Mouse (Mus musculus): ENCODE data around the gene Ncapd2. TPM values are rescaled to one million over a fixed set of nuclear protein-coding genes. Genes with fewer than 3 reads are reported as not detected.

Ncapd2 gene
- total RNA-seq, 4 experiments from 2014 or later = 7.3 to 14.0 (median 9.1) TPM

DNA sequence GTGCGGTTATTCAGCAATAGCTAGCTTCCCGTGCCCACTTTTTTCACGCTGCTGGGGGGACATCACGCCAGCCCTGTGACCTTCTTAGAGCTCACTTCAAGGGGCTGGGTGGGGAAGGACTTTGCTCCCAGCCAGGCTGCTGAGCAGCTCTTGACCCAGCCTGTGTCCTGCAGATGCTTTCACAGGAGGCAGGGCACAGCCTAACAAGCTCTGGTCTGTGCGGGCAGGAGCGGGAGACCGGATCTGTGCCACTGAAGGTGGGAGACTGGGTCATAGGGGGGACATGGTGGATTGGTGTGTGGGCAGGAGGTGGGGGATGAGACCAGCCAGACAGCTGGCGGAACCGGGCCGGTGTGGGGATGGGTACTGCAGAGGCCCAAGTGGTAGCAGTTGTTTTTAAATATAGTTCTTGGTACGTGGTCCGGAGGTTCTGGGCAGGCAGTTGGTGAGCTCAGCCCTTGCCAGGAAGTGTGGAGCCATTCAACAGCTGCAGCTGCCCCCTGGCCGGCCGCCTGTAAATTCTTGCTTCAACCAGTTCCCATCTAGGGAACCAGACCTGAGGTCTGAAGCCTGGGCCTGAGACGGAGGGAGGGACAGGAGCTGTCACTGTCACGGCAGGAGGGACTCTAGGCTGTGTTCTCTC, 42.5 kb downstream of the Ncapd2 start:
- DNase-seq (ENCODE audit: low spot score in 2 of 2) = peak; percentile 82 to 88

DNA sequence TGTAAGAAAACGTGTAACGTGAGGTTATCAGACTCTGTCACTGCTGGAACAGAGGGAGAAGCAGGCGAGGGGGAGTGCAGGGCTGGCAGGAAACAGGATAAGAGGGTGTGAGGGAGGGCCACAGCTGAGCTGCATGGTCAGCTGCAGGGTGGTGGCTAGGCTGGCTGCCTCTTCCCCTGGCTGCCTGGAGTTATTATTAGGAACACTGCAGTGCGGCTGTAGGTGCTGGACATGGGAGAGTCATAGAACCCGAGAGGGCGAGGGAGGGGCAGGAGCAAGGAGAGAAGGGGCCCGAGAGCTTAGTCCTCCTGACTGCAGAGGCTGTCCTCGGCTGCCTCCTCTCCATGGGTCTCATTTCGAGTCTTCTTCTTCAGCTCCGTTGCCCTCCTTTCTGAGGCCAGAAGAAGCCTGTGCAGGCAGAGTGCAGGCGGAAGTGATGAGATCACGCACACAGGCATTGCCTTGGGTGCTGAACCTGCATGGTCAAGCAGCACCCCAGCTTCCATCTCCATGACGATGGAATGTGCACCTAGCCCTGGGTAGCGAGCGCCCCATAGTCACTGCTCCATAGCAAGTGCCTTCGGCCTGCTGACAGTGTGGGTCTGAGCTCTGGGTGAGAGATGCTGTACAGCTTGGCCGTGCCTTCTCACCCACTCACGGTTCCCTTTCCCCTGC, 43.1 kb downstream of the Ncapd2 start:
- DNase-seq (ENCODE audit: low spot score in 2 of 2) = peak; percentile 71 to 76

DNA sequence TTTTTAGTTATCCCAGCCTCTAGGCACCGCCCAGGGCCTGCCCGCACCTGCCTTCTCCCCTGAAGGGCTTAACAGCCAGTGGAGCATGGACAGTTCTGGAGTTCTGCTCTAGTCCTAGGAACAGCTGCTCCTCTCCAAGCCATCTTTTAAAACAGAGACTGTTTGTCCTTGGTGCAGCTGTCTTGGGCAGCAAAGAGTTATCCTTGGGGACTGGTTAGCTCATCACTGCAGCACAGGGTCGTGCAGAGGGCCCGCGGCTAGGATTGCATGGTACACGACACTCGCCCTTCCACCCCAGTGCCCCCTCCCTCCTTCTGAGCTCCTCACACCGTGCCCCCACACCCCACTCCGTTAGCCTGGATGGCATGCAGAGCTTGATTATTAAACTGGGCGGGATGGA, 44.2 kb downstream of the Ncapd2 start:
- DNase-seq (ENCODE audit: low spot score in 2 of 2) = no peak

DNA sequence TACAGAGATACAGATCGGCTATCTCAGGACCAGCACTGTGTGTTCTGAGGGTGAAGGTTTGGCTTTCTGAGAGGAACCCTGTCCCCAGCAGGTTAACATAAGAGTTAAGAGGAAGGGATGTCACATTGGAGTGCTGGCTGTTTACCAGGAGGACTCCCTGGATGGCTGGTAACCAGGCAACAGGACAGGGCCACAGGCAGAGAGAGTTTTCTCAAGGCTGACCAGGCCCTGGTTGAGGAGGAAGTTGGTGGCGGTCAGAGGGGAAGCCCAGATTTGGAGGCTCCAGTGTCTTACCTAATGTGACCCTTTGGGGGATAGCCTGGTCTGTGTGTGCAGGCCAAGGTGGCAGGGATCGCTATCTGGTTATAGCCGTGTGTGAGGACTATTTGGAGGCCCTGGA, 44.7 kb downstream of the Ncapd2 start:
- DNase-seq (ENCODE audit: low spot score in 2 of 2) = no peak

DNA sequence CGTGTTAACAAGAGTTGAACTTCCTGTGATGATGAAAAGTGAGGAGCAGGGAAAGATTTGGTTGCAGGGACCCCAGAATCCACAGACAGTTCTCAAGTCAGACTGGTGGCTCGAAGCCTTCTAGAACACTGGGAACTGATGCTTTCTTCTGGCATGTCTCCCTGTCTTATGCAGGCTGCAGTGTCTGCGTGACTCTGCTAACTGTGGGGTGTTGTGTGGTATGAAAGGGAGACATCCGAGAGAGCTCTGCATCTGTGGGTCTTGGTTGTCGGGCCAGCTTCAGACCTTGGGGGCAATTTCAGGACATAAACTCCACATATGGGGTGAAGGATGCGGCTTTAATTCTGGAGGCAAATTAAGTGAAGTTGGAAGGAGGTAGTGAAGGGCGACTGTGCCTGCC, 45.4 kb downstream of the Ncapd2 start:
- DNase-seq (ENCODE audit: low spot score in 2 of 2) = no peak

DNA sequence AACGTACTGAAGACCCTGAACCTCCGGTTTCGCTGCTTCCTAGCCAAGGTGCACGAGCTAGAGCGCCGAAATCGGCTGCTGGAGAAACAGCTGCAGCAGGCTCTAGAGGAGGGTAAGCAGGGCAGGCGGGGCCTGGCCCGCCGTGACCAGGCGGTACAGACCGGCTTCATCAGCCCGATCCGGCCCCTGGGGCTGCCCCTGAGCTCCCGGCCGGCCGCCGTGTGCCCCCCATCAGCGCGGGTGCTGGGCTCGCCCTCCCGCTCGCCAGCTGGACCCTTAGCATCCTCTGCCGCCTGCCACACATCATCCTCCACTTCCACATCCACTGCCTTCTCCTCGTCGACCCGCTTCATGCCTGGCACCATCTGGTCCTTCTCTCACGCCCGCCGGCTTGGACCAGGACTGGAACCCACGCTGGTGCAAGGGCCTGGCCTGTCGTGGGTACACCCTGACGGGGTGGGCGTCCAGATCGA, 46.0 kb downstream of the Ncapd2 start:
- DNase-seq (ENCODE audit: low spot score in 2 of 2) = no peak

DNA sequence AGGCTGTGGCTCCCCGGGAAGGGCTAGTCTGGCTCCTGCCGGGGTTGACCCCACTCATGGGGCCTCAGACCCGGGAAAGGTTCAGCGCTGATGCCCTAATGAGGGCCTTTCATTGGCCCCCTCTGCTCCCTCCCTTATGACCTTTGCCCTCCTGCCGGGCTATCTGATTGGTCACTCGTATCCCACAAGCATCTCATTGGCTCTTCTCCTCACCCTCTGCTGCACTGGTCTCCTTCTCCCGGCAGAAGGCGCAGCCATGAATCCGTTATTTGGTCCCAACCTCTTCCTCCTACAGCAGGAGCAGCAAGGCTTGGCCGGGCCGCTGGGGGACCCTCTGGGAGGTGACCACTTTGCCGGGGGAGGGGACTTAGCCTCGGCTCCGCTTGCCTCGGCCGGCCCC, 46.5 kb downstream of the Ncapd2 start, which contains the start of gene Iffo1:
Gene Iffo1 (plus strand): TSS at position 241 of the 400 bp plus-strand sequence.
- peak; percentile 87 to 89 for DNase-seq (ENCODE audit: low spot score in 2 of 2)

DNA sequence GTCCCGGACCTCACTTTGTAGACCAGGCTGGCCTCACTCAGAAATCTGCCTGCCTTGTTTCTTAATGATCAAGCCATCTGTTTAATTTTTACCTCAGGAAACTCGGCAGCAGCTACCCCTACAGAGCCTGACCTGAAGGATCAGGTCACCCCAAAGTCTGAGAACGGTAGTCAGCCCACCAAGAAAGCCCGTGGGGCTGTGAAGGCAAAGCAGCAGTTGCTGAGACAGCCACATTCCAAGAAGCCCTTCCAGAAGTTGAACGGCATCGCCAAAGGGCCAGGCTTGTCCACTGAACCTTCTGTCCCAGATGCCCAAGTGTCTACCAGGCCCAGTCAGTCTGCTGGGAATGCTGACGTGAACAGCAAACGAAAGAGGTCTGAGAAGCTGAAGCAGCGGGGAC, 47.6 kb downstream of the Ncapd2 start:
- no peak for DNase-seq (ENCODE audit: low spot score in 2 of 2)

DNA sequence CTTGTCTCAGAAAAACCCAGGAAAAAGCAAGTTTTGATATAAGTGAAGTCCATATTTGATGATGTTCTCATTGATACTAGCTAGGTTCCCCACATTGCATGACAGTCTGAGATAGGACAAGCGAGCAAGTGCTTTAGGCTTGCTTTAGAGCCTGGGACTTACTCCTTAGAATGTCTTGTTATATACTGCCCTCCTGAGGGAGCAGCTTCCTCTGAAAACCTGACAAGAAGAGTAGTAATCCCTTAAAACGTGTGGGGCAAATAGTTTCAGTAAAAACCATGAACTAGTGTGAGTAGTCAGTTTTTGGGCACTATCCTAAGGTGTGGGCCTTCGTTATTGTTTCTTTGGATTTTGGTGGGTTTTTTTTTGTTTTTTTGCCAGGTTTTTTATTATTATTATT, 48.4 kb downstream of the Ncapd2 start:
- DNase-seq (ENCODE audit: low spot score in 2 of 2) = no peak

DNA sequence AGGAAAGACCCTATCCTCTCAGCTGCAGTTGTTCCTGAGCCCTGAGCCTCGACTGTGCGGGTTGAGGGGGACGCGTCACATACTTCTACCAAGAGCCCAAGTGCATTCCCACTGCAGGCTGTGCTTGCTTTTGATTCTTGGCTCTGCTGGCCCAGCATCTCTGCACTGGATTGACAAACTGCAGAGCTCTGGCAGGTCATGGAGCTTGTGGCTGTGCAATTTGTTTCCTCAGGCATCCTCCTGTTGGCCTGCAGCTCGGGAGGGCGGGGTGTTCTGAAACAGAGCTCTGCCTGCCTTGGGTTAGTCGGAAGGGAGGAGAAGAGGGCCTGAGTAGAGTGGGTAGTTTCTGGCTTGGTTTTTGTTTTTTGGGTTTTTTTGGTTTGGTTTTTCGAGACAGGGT, 49.1 kb downstream of the Ncapd2 start:
- no peak for DNase-seq (ENCODE audit: low spot score in 2 of 2)

DNA sequence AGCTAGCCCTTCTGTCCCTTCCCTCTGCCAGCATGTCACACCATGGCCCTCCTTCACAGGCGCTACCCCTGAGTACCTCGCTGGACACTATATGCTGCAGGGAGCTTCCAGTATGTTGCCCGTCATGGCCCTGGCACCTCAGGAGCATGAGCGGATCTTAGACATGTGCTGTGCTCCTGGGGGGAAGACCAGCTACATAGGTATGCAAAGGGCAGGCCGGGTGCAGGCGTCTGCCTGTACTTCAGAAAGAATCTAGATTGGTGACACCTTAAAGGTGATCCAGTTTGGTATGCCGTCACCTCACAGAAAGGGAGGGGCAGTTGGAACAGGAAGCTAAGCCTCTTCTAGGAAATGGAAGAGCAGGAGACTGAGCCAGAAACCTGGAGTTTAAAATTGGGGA, 51.8 kb downstream of the Ncapd2 start:
- DNase-seq (ENCODE audit: low spot score in 2 of 2) = no peak

DNA sequence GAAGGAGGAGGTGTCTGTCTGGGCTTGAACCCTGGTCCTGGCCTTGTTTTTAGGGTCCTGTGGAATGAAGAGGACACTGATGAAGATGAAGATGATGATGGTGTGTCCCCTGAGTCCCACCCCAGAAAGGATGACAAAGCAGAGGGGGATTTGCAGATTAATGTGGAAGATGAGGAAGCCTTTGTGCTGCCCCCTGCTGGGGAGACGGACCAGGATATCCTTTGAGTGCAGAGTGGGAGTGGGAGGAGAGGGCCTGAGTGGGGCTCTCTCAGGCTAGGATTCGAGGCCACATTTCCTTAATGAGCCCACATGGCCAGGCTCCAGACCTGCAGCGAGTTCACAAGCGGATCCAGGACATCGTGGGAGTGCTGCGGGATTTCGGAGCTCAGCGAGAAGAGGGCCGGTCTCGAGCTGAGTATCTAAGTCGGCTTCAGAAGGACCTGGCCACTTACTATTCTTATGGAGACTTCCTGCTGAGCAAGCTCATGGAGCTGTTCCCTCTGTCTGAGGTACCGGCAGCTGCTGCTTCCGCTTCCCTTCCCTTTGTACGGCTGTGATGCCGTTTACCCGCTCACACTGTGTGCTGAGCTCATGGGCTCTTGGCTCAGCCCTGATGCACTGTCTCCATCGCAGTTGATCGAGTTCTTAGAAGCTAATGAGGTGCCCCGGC, 54.4 kb downstream of the Ncapd2 start:
- DNase-seq (ENCODE audit: low spot score in 2 of 2) = no peak

DNA sequence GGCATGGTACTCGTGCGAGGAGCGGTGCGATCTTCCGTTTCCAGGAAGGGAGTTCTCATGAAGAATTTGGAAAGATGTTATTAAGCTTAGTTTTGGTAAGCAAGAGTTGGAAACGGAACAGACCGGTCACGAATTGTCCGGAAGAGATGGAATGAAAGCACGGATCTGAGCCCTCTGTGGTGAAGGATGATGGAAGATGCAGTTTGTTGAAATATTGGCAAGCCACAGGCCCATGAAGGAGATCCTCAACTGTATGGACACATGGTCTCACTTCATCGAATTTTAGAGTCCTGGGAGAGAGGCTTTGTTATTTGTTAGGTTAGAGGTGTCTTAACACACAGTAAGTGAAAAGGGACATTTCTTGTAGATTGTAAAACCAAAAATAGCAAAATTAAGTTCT, 59.0 kb downstream of the Ncapd2 start:
- DNase-seq (ENCODE audit: low spot score in 2 of 2) = no peak

DNA sequence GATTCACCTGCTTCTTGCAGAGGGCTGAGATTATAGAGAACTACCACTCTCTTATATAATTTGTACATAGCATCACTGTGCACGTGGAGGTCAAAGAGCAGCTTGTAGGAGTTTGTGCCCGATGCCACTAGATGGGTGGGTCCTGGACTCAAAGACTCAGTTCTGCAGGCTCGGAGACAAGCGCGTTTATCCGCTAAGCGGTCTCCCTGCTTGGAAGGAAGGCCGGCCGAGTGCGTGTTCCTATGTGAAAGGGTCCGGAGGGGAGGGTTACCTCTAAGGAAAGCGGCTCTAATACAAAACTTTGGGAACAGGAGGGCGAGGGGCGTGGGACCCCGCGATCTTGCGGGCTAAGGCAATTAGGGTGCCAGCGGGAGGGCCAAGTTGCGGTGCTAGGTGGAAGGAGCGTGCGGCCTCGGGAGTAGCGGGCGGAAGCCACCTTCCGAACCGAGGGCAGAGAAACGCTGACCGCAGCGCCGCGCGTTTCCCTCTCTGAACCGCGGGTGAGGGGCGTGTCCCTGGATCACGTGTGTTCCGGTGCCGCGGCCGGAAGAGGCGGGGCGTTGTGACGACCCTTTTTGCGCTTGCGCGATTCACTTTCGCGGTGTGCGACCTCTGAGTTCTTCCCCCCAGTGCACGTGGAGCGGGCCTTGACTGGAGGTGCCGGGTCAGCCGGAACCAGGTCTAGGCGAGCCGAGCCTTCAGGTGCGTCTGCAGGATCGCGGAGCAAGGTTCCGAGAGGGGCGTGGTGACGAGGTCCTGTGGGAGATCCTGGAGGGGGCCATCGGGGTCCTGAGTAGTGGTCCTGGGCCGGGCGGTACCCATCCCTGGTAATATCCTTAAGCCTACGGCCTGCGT, 60.0 kb downstream of the Ncapd2 start, which contains the start of gene Nop2:
Gene Nop2 (plus strand): TSS at position 608 of the 855 bp plus-strand sequence.
- peak; percentile 74 to 82 for DNase-seq (ENCODE audit: low spot score in 2 of 2)

DNA sequence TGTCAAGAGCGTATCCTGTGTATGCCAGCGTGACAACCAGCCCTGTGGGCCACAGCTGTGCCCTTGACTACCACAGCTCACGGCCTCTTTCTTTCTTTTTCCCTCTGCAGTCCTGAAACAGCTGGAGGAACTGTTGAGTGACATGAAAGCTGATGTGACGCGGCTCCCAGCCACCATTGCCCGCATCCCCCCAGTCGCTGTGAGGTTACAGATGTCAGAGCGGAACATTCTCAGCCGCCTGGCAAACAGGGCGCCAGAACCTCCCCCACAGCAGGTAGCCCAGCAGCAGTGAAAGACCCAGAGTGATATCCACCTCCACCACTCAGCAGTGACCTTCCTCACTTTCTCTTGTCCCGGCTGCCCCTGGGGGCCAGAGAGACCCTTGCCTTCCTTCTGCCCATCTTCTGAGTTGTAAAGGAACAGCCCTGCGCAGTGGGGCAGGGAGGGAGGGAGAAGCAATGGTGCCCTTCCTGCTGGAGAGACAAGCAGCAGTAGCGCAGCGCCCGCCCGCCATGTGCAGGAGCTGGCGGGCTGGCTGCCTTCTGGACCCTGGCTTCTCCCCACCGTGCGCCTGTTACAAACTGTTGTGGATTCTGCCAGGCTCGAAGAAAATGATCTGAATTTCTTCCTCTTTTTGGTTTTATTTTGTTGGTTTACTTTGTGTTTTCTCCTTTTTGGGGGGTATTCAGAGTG, 61.6 kb downstream of the Ncapd2 start:
- DNase-seq (ENCODE audit: low spot score in 2 of 2) = no peak

DNA sequence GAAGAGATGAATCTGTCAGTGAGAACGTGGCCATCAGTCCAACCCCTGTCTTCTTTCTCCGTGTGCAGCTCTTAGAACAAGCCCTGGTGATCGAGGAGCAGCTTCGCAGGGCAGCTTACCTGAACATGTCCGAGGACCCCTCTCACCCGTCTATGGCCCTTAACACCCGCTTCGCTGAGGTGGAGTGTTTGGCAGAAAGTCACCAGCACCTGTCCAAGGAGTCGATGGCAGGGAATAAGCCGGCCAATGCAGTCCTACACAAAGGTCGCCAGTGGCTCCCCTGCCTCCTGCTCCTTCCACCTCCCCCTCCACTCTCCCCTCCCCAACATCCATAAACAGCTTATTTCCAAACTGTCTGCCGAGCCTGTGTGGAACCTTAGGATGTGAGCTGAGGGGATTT, 62.8 kb downstream of the Ncapd2 start:
- no peak for DNase-seq (ENCODE audit: low spot score in 2 of 2)

DNA sequence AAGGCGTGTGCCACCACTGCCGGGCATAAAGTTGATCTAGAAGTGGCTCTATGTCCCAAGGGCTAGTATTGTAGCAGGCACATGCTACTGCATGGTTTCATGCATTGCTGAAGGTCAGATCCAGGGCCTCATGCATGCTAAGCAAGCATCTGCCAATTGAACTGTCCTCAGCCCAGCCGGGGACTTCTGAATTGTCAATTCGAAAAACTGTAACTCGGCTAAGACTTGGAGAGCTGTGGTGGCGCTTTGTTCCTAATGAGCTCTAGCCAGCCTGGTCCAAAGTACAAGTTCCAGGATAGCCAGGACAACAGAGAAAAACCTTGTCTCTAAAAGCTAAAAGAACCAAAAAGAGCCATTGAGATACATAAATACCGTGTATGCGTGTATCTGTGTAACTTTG, 72.1 kb downstream of the Ncapd2 start:
- DNase-seq (ENCODE audit: low spot score in 2 of 2) = no peak
